Mouse (Mus musculus) heart, embryonic 16.5 days (tissue): ENCODE data around the gene Stk35. TPM values are rescaled to one million over a fixed set of nuclear protein-coding genes. Genes with fewer than 3 reads are reported as not detected.
A peak's percentile ranks its signal among the peaks of the same experiment; 100 is the strongest.

Experiments used
- ATAC-seq: fragments of 200-750 bp; cut with Nextera tagmentation; replicated peaks from 2 replicates; pipeline ENCODE4 v1.8.0; 2017; ENCODE audit warnings: moderate number of reproducible peaks; ENCODE audit not compliant: insufficient read depth, low FRiP score; ENCODE audit errors: extremely low read depth
- H3K27ac ChIP-seq: fragments of 300-500 bp; sonication (generic); 2 replicates; pipeline ENCODE4 v1.5.1; 2014; ENCODE audit warnings: mild to moderate bottlenecking, low read length, control low read depth, moderate library complexity
- H3K27me3 ChIP-seq: fragments of 300-500 bp; sonication (generic); 2 replicates; pipeline ENCODE4 v1.6.1; 2014; ENCODE audit warnings: low read length, mixed read lengths; ENCODE audit not compliant: control insufficient read depth, insufficient read depth
- H3K36me3 ChIP-seq: fragments of 300-500 bp; sonication (generic); 2 replicates; pipeline ENCODE4 v1.6.1; 2014; ENCODE audit not compliant: control insufficient read depth, insufficient read depth
- H3K4me1 ChIP-seq: fragments of 300-500 bp; sonication (generic); 2 replicates; pipeline ENCODE4 v1.6.1; 2014; ENCODE audit warnings: low read length, mixed read lengths; ENCODE audit not compliant: control insufficient read depth, insufficient read depth
- H3K4me2 ChIP-seq: fragments of 300-500 bp; sonication (generic); 2 replicates; pipeline ENCODE4 v1.6.1; 2014; ENCODE audit warnings: low read depth, mild to moderate bottlenecking, control low read depth, low read length
- H3K4me3 ChIP-seq: fragments of 300-500 bp; sonication (generic); 2 replicates; pipeline ENCODE4 v1.5.1; 2014; ENCODE audit warnings: mild to moderate bottlenecking, control low read depth, low read length
- H3K9ac ChIP-seq: fragments of 300-500 bp; sonication (generic); 2 replicates; pipeline ENCODE4 v1.6.1; 2014; ENCODE audit warnings: low read length, control low read depth
- H3K9me3 ChIP-seq: fragments of 300-500 bp; sonication (generic); replicated peaks from 2 replicates; pipeline ENCODE4 v1.6.1; 2016; ENCODE audit warnings: low read length; ENCODE audit not compliant: control insufficient read depth
- WGBS: fragments of 180-500 bp; shearing (Covaris S2); extraction: QIAGEN DNeasy Blood & Tissue Kit; methylation state at CpG from one replicate; pipeline ENCODE4 v1.1.7; 2014; 5-methylcytosine and 5-hydroxymethylcytosine counted together
- polyA plus RNA-seq: library from polyadenylated mRNA; unstranded; fragments of >200 nt; fragmentation: Nextera tagmentation; extraction: Ambion mirVana; gene quantifications from 2 replicates; pipeline ENCODE4 v1.2.1, GENCODE M21; 2015

Gene Stk35
- polyA plus RNA-seq, 1 experiment from 2014 or later, result 6.9 TPM

DNA sequence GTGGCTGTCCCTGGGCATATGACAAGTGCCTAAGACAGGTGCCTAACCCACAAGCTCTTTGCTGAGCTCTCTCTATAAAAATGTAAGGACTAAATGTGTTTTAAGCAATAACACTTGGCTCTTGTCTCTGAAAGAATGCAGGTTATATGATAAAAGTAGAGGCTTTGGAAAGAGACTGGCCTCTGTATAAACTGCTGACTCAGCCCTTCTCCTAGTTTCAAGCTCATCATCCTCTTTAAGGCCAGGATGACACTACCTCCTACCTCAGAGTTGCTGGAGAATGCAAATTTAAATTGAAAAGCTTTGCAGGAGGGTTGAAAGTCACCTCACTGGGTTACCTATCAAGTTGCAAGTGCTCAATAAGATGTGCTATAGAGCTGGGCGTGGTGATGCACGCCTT is 23.0 kb downstream of the Stk35 start:
- Histone ChIP-seq H3K27ac (peak overlapping the region; percentile 83), H3K9me3 (no peaks in the 10 kb centered on the region), H3K36me3 (peaks cover 4% of the 10 kb centered on the region; the same call in 1 of the 2 replicates), H3K4me1 (peaks cover 59% of the 10 kb centered on the region), H3K4me3 (no peak overlapping the region), H3K27me3 (no peaks in the 10 kb centered on the region), H3K9ac (peak overlapping the region; percentile 58), H3K4me2 (peak overlapping the region; percentile 47)
- ATAC-seq, result no peak
- WGBS, result 92% methylated on average over 2 of the region's 2 CpGs

- Histone ChIP-seq H3K27me3 (no peaks in the 10 kb centered on the region), H3K27ac (no peak overlapping the region), H3K4me1 (peaks cover 50% of the 10 kb centered on the region), H3K36me3 (peaks cover 10% of the 10 kb centered on the region; the same call in 1 of the 2 replicates), H3K4me2 (no peak overlapping the region), H3K4me3 (no peak overlapping the region), H3K9ac (no peak overlapping the region), H3K9me3 (no peaks in the 10 kb centered on the region)
- WGBS, result 82% methylated on average over 6 of the region's 6 CpGs
- no peak for ATAC-seq
These were observed 23.9 kb downstream of the Stk35 start for GRCm38 (mm10) chr2:129824254-129824653.

DNA sequence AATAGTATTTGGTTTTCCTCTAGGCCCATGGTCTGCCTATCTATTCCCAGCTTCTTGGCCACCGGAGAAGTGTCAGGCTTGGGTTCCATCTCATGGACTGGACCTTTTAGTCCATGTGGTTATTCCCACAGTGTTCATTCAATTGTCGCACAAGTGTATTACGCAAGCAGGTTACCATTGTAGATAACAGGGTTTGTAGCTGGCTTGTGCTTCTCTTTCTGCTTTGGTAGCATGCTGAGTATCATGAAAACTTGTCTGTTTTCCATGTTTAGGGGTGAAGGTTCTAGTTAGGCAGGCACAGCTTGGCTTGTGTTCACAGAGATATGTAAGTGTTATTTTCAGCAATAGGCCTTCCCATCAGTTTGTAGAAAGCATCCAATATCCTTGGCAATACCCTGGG is 25.8 kb downstream of the Stk35 start:
- no peak for ATAC-seq
- 93% methylated on average over 3 of the region's 3 CpGs for WGBS
- Histone ChIP-seq H3K9me3 (no peaks in the 10 kb centered on the region), H3K9ac (no peak overlapping the region), H3K27ac (no peak overlapping the region), H3K36me3 (peaks cover 18% of the 10 kb centered on the region), H3K4me1 (peaks cover 31% of the 10 kb centered on the region), H3K27me3 (no peaks in the 10 kb centered on the region), H3K4me2 (no peak overlapping the region), H3K4me3 (no peak overlapping the region)

DNA sequence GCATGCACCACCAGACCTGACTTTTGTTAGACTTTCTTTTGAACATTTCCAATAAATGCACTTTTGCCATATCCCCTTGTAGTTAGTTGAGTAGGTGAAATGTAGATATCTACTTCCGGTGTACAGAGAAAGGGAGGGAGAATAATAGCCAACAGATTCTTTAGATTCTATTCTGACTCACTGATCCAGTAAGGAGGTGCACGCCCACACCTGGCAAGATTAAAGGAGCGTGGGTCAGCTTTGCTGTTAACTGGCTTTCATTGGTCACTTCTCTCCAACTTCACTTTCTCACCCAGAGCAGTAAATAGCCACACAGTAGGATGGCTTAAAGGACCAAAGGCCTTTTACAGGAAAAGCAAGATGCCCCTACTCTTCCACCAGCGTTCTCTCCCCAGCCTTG is 32.7 kb downstream of the Stk35 start:
- H3K36me3 ChIP-seq, result peaks cover 17% of the 10 kb centered on the region
- 74% methylated on average over 4 of the region's 4 CpGs for WGBS
- H3K27ac ChIP-seq, result no peak overlapping the region
- no peak overlapping the region for H3K4me3 ChIP-seq
- H3K9me3 ChIP-seq, result no peaks in the 10 kb centered on the region
- H3K4me1 ChIP-seq, result no peaks in the 10 kb centered on the region
- H3K27me3 ChIP-seq, result no peaks in the 10 kb centered on the region
- H3K4me2 ChIP-seq, result no peak overlapping the region
- H3K9ac ChIP-seq, result no peak overlapping the region
- no peak for ATAC-seq

- ATAC-seq, result 0 out of 2 replicates have a peak, but pooled peaks have one; percentile 25
- no peak overlapping the region for H3K4me2 ChIP-seq
- H3K9ac ChIP-seq, result no peak overlapping the region
- no peaks in the 10 kb centered on the region for H3K9me3 ChIP-seq
- H3K36me3 ChIP-seq, result peaks cover 8% of the 10 kb centered on the region
- H3K4me3 ChIP-seq, result no peak overlapping the region
- no peak overlapping the region for H3K27ac ChIP-seq
- WGBS, result 47% methylated on average over 1 of the region's 1 CpGs
- no peaks in the 10 kb centered on the region for H3K4me1 ChIP-seq
- H3K27me3 ChIP-seq, result no peaks in the 10 kb centered on the region
These were observed 33.9 kb downstream of the Stk35 start for GRCm38 (mm10) chr2:129834221-129834620.

DNA sequence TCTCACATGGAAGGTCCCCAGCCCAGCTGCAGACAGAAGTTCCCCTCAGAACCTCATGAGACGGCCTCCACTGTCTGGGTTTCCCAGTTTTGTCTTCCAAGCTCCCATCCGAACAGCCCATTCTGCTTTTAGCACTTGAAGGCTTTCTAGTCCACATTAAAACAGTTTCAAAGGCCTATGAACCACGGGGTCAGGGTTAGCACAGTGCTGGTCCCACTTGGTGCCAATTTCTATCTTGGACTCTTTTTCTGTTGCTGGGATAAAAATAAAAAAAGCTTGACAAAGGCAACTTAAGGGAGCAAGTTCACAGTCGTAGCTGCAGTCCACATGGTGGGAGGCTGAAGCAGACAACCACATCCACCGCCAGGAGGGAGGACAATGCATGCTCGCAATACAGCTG is 34.6 kb downstream of the Stk35 start:
- ATAC-seq, result no peak
- no peak overlapping the region for H3K4me2 ChIP-seq
- no peak overlapping the region for H3K9ac ChIP-seq
- WGBS, result 84% methylated on average over 6 of the region's 6 CpGs
- H3K9me3 ChIP-seq, result no peaks in the 10 kb centered on the region
- H3K27me3 ChIP-seq, result no peaks in the 10 kb centered on the region
- peaks cover 5% of the 10 kb centered on the region for H3K36me3 ChIP-seq
- H3K27ac ChIP-seq, result no peak overlapping the region
- no peaks in the 10 kb centered on the region for H3K4me1 ChIP-seq
- no peak overlapping the region for H3K4me3 ChIP-seq

DNA sequence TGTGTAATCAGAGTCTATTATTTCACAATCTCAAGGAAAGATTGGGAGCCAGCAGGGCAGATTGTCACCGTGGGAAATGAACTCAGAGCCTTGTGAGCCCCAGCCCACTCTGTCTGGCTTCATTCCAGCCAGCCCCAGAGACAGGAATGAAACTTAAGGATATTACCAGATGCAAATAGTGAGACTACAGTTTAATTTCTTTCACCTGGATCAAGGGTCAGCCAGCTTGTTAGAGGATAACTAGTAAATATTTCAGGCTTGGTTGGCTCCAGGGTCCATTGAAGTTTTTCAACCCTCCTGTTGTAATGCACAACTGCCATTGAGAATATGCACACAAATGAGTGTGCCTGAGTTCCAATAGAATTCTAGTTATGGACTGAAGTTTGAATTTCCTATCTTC is 36.6 kb downstream of the Stk35 start:
- no peak for ATAC-seq
- WGBS, result 42% methylated on average over 1 of the region's 1 CpGs
- H3K27ac ChIP-seq, result no peak overlapping the region

GRCm38 (mm10) chr2:129838321-129838720 is 38.0 kb downstream of the Stk35 start:
- H3K27me3 ChIP-seq, result no peaks in the 10 kb centered on the region
- no peak overlapping the region for H3K4me2 ChIP-seq
- no peak overlapping the region for H3K27ac ChIP-seq
- H3K4me1 ChIP-seq, result no peaks in the 10 kb centered on the region
- ATAC-seq, result no peak
- WGBS, result 84% methylated on average over 1 of the region's 1 CpGs
- H3K9ac ChIP-seq, result no peak overlapping the region
- no peaks in the 10 kb centered on the region for H3K36me3 ChIP-seq
- no peak overlapping the region for H3K4me3 ChIP-seq
- no peaks in the 10 kb centered on the region for H3K9me3 ChIP-seq

More for the DNA sequence above, 36.6 kb downstream of the Stk35 start:
- no peaks in the 10 kb centered on the region for H3K9me3 ChIP-seq
- no peak overlapping the region for H3K9ac ChIP-seq
- H3K4me2 ChIP-seq, result no peak overlapping the region
- H3K4me3 ChIP-seq, result no peak overlapping the region
- H3K36me3 ChIP-seq, result no peaks in the 10 kb centered on the region
- H3K4me1 ChIP-seq, result no peaks in the 10 kb centered on the region
- H3K27me3 ChIP-seq, result no peaks in the 10 kb centered on the region

- WGBS, result 27% methylated on average over 3 of the region's 3 CpGs
- Histone ChIP-seq H3K4me3 (no peak overlapping the region), H3K9me3 (no peaks in the 10 kb centered on the region), H3K4me2 (no peak overlapping the region), H3K27ac (peak overlapping the region; percentile 7; the same call in 1 of the 2 replicates), H3K36me3 (no peaks in the 10 kb centered on the region), H3K27me3 (no peaks in the 10 kb centered on the region), H3K9ac (no peak overlapping the region), H3K4me1 (peaks cover 10% of the 10 kb centered on the region; the same call in 1 of the 2 replicates)
- peak; percentile 73 for ATAC-seq
These were observed 45.5 kb downstream of the Stk35 start for GRCm38 (mm10) chr2:129845826-129846225.
